Mouse (Mus musculus) embryonic facial prominence, embryonic 15.5 days (tissue): ENCODE data around the gene Mgrn1. TPM values are rescaled to one million over a fixed set of nuclear protein-coding genes. Genes with fewer than 3 reads are reported as not detected.
A peak's percentile ranks its signal among the peaks of the same experiment; 100 is the strongest.

Experiments used
- ATAC-seq: fragments of 200-750 bp; cut with Nextera tagmentation; 2 replicates; pipeline ENCODE4 v1.8.0; 2017; ENCODE audit warnings: low read depth, moderate TSS enrichment; ENCODE audit not compliant: insufficient number of reproducible peaks, low FRiP score, low TSS enrichment
- H3K27ac ChIP-seq: fragments of 300-500 bp; sonication (generic); replicated peaks from 2 replicates; pipeline ENCODE4 v1.5.1; 2015; ENCODE audit warnings: mild to moderate bottlenecking, inconsistent platforms
- H3K27me3 ChIP-seq: fragments of 300-500 bp; sonication (generic); 2 replicates; pipeline ENCODE4 v1.6.1; 2015; ENCODE audit warnings: inconsistent platforms
- H3K36me3 ChIP-seq: fragments of 300-500 bp; sonication (generic); 2 replicates; pipeline ENCODE4 v1.6.1; 2015; ENCODE audit warnings: mild to moderate bottlenecking, inconsistent platforms
- H3K4me1 ChIP-seq: fragments of 300-500 bp; sonication (generic); 2 replicates; pipeline ENCODE4 v1.6.1; 2015; ENCODE audit warnings: inconsistent platforms
- H3K4me2 ChIP-seq: fragments of 300-500 bp; sonication (generic); replicated peaks from 2 replicates; pipeline ENCODE4 v1.6.1; 2015; ENCODE audit warnings: mild to moderate bottlenecking, inconsistent platforms
- H3K4me3 ChIP-seq: fragments of 300-500 bp; sonication (generic); replicated peaks from 2 replicates; pipeline ENCODE4 v1.5.1; 2015; ENCODE audit warnings: mild to moderate bottlenecking, inconsistent platforms
- H3K9ac ChIP-seq: fragments of 300-500 bp; sonication (generic); 2 replicates; pipeline ENCODE4 v1.6.1; 2015; ENCODE audit warnings: inconsistent platforms
- H3K9me3 ChIP-seq: fragments of 300-500 bp; sonication (generic); replicated peaks from 2 replicates; pipeline ENCODE4 v1.6.1; 2016; ENCODE audit warnings: inconsistent platforms
- WGBS: fragments of 180-500 bp; shearing (Covaris S2); methylation state at CpG from one replicate; pipeline ENCODE4 v1.1.7; 2015; 5-methylcytosine and 5-hydroxymethylcytosine counted together
- polyA plus RNA-seq: library from polyadenylated mRNA; unstranded; fragments of >200 nt; fragmentation: Nextera tagmentation; extraction: Ambion mirVana; gene quantifications from 2 replicates; pipeline ENCODE4 v1.2.1, GENCODE M21; 2015

Gene Mgrn1
- polyA plus RNA-seq, 1 experiment from 2014 or later, result 87.0 TPM

DNA sequence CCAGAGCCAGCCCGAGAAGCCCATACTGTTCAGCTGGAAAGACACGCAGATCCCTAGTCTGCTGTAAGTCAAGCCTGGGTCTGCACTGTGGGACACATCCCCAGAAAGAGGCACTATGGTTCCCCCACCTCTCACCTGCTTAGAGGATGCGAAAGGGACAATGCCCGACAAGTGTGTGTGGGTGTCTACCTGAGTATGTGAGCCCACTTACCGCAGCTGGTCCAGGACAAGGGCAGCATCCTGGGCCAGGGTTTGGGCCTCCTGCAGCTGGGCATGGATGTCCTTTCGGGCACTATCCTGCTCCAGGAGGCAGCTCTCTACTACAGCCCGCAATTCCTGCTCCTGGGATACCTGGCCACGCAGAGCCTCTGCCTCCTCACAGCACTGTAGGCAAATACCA lies 56.8 kb downstream of the Mgrn1 start:
- Histone ChIP-seq H3K9ac (no peak overlapping the region), H3K4me2 (no peak overlapping the region), H3K4me3 (no peak overlapping the region), H3K27ac (no peak overlapping the region), H3K4me1 (peaks cover 20% of the 10 kb centered on the region), H3K9me3 (no peaks in the 10 kb centered on the region), H3K36me3 (peaks cover 74% of the 10 kb centered on the region), H3K27me3 (no peaks in the 10 kb centered on the region)
- no peak for ATAC-seq
- WGBS, result 91% methylated on average over 8 of the region's 8 CpGs

DNA sequence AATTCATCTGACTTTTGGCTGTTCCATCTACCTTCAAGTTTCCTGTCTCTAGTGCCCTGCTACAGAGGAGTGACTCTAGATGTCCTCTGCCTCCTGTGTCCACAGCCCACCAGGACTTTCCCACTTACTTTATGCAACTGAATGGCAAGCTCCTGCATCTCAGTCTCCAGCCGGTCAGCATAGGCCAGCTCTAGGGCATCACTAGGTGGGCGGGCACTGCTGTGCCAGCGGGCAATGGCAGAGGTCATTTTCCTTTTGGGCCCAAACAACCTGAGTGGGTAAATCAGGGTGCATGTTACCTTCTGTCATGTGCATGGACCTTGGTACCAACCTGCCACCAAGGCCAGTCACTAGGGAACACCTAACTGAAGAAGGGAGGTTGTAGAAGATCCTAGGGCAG lies 57.4 kb downstream of the Mgrn1 start:
- H3K27me3 ChIP-seq, result no peaks in the 10 kb centered on the region
- H3K9ac ChIP-seq, result no peak overlapping the region
- ATAC-seq, result no peak
- H3K27ac ChIP-seq, result no peak overlapping the region
- H3K4me3 ChIP-seq, result no peak overlapping the region
- 93% methylated on average over 3 of the region's 3 CpGs for WGBS
- H3K9me3 ChIP-seq, result no peaks in the 10 kb centered on the region
- H3K4me1 ChIP-seq, result peaks cover 17% of the 10 kb centered on the region
- H3K4me2 ChIP-seq, result no peak overlapping the region
- H3K36me3 ChIP-seq, result peaks cover 78% of the 10 kb centered on the region

DNA sequence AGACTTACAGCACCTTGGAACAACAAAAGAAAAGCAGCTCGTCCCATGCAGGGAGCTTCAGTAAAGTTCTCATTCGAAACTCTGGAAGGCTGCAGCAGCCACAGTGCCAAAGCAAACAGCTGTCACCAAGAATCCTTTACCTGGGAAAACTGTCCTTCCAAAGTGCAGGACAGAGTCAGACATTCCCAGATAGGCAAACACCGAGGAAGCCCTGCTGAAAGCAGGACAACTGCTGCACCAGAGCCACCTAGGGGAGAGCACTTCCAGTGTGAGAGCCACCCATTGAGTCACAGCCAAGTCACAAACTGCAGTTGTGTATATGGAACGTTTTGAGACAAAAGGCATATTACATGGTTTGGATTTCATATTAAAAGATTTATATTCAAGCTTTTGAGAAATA lies 59.4 kb downstream of the Mgrn1 start:
- Histone ChIP-seq H3K4me2 (no peak overlapping the region), H3K27me3 (no peaks in the 10 kb centered on the region), H3K4me3 (no peak overlapping the region), H3K27ac (no peak overlapping the region), H3K9me3 (no peaks in the 10 kb centered on the region), H3K4me1 (peaks cover 3% of the 10 kb centered on the region), H3K9ac (no peak overlapping the region), H3K36me3 (peaks cover 87% of the 10 kb centered on the region)
- WGBS, result 81% methylated on average over 4 of the region's 4 CpGs
- ATAC-seq, result no peak

DNA sequence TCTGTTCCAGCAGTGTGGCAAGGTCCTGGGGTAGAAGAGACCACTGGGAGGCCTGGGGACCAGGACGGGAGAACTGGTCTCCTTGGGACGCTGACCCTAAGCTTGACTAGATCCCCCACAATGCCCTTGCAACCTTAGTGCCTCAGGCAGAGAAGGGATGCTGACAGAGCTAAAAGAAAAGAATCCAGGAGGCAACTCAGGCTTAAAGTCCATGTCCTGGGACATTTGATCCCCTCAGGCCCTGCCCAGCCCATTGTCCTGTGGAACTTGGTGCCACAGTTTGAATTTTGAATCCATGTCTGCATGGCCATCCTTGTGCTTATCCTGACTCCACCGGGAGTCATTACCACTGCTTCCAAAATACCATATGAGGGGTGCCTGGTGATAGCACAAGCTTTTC lies 60.1 kb downstream of the Mgrn1 start:
- no peak for ATAC-seq
- no peaks in the 10 kb centered on the region for H3K9me3 ChIP-seq
- 88% methylated on average over 3 of the region's 3 CpGs for WGBS
- H3K9ac ChIP-seq, result no peak overlapping the region
- no peaks in the 10 kb centered on the region for H3K27me3 ChIP-seq
- H3K36me3 ChIP-seq, result peaks cover 87% of the 10 kb centered on the region
- no peak overlapping the region for H3K4me2 ChIP-seq
- H3K4me3 ChIP-seq, result no peak overlapping the region
- no peaks in the 10 kb centered on the region for H3K4me1 ChIP-seq
- no peak overlapping the region for H3K27ac ChIP-seq

DNA sequence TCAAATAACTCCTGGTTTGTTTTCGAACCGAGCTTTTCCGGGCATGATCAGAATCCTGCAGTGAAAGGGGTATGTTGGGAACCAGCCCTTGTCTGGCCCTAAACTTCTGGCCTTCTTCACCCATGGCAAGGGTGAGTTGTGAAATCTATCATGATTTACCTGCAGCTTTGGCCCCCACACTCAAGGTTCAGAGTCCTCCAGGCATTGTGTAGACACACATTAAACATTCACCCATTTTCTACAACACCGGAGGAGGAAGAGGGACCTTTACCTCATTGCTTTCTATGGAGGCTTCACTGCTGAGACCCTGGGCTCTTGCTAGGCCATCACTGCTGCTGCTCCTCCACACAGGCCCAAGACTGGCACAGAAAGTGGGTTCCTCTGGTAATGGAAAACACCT lies 61.3 kb downstream of the Mgrn1 start:
- Histone ChIP-seq H3K27ac (no peak overlapping the region), H3K9me3 (no peaks in the 10 kb centered on the region), H3K9ac (no peak overlapping the region), H3K27me3 (no peaks in the 10 kb centered on the region), H3K36me3 (peaks cover 85% of the 10 kb centered on the region), H3K4me2 (no peak overlapping the region), H3K4me1 (no peaks in the 10 kb centered on the region), H3K4me3 (no peak overlapping the region)
- WGBS, result 92% methylated on average over 4 of the region's 4 CpGs
- no peak for ATAC-seq

DNA sequence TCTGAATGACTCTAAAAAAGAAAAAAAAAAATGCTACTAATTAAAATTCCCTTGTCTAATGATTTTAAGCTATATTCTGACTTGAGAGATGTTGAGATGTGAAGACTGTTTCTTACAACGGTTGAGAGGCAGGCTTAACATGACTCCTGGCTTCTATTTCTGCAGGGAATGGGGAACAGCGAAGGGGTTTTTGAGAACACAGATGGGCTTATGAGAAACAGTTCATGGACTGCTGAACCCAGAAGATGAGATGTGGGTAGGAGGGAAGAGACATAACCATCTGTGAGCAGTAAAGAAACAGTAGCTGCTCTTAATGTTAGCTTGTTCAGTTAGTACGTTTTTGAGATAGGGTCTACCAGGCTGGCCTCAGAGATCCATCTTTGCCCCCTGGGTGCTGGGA lies 70.6 kb downstream of the Mgrn1 start:
- ATAC-seq, result no peak
- Histone ChIP-seq H3K4me3 (no peak overlapping the region), H3K9me3 (no peaks in the 10 kb centered on the region), H3K27ac (no peak overlapping the region), H3K4me1 (0 out of 2 replicates have a peak, but pooled peaks cover 2% of the 10 kb centered on the region), H3K36me3 (peaks cover 67% of the 10 kb centered on the region), H3K4me2 (no peak overlapping the region), H3K27me3 (no peaks in the 10 kb centered on the region), H3K9ac (no peak overlapping the region)
- WGBS, result 87% methylated on average over 3 of the region's 3 CpGs

DNA sequence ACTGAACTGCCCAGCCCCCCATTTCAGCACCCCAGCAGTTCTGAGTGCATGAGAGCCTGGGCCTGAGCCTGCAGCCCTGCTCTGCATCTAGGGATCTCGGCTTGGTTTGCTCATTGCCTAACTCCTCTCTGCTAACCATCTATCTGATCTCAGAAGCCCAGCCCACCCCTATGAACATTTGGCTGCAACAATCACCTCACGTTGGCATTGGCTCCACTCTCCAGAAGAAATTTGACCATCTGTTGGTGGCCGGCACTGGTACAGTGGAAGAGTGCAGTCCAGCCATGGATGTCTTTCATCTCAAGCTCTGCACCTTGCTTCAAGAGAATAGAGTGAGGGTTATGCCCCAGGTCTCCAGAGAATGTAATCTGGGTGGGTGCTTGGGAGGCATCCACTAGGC lies 71.4 kb downstream of the Mgrn1 start:
- Histone ChIP-seq H3K36me3 (peaks cover 59% of the 10 kb centered on the region), H3K4me1 (peaks cover 7% of the 10 kb centered on the region), H3K4me2 (no peak overlapping the region), H3K9ac (no peak overlapping the region), H3K9me3 (no peaks in the 10 kb centered on the region), H3K27ac (no peak overlapping the region), H3K27me3 (no peaks in the 10 kb centered on the region), H3K4me3 (no peak overlapping the region)
- WGBS, result 91% methylated on average over 3 of the region's 3 CpGs
- ATAC-seq, result no peak

DNA sequence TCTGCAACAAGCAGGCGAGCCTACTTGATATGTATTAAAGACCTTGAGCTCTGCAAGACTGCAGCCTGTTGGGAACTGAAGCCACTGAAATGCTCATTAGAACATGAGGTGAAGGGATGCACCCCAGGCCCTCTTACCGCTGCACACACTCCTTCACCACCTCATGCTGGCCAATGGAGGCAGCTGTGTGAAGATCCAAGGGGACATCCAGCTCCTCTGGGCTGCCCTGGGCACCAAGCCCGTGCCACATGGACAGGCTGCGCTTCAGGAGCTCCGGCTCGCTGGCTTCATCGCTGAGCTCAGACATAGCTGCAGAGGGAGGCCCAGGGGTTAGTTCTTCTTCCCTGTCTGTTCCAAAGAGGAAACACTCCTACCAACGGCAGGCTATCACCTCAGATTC lies 74.2 kb downstream of the Mgrn1 start:
- no peaks in the 10 kb centered on the region for H3K9me3 ChIP-seq
- H3K4me1 ChIP-seq, result peaks cover 22% of the 10 kb centered on the region
- no peak for ATAC-seq
- no peak overlapping the region for H3K27ac ChIP-seq
- no peak overlapping the region for H3K9ac ChIP-seq
- no peaks in the 10 kb centered on the region for H3K27me3 ChIP-seq
- H3K4me3 ChIP-seq, result no peak overlapping the region
- H3K4me2 ChIP-seq, result no peak overlapping the region
- 86% methylated on average over 8 of the region's 8 CpGs for WGBS
- peaks cover 31% of the 10 kb centered on the region for H3K36me3 ChIP-seq

DNA sequence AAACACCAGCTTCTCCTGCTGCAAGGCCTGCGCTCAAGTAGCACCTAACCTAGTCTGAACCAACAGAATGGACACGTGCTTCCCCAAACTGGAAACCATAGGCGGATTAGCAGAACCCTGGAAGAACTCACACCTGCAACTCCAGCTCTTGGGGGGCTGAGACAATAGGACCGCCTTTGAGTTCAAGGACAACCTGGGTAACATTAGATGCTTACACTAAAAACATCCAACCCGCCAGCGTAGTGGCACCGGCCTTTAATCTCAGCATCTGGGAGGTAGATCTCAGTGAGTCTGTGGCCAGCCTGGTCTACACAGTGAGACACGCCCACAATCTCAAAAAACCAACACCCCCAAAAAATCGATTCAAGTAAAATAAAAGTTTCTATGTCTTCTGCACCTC lies 77.3 kb downstream of the Mgrn1 start:
- H3K9ac ChIP-seq, result peak overlapping the region; percentile 90
- peak overlapping the region; percentile 85 for H3K4me3 ChIP-seq
- peaks cover 8% of the 10 kb centered on the region; the same call in 1 of the 2 replicates for H3K36me3 ChIP-seq
- H3K4me1 ChIP-seq, result peaks cover 24% of the 10 kb centered on the region
- H3K27me3 ChIP-seq, result no peaks in the 10 kb centered on the region
- ATAC-seq, result no peak
- no peaks in the 10 kb centered on the region for H3K9me3 ChIP-seq
- WGBS, result 37% methylated on average over 9 of the region's 9 CpGs
- no peak overlapping the region for H3K27ac ChIP-seq
- H3K4me2 ChIP-seq, result peak overlapping the region; percentile 71

DNA sequence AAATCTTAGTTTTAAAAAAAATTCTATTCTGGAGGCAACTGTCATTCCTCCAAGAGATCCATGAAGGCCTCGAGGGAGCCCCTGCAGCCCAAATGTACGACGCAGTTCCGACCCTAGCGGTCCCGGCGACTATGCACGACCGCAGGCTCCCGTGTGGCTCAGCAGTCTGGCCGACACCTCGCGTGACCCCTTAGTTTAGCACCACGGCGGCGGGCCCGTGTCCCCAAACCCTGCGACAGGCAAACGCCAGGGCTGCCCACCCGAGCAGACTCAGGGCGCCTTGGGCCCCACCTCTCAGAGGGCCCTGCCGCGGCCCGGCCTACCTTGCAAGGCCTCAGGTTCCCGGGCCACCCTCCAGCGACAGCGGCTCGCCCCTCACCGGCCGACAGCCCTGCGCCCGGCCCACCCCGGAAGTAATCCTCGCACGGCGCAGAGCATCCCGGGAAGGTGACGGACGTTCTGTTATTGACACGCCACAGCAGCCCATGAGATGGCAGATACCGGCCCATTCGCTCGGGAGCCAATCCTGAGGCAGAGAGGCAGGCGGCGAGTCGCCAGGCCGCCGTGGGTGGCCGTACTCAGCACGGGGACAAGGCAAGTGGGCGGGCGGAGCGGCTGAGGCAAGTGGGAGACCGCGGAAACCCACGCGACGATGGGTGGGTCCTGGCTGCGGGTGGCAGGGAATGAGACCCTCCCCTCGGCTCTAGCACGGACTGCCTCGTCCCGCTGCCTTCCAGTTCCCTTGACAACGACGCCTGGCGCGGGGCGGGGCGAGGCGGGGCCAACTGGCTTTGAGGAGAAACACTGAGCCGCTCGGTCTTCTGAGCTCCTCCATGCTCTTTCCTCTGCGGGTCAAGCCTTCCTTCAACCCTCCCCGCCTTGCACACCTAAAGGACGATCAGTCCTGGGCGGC lies 78.0 kb downstream of the Mgrn1 start, which contains the start of gene Anks3:
TSS of gene Anks3 (minus strand) at position 409 of the 913 bp plus-strand sequence.
- ATAC-seq, result peak; percentile 99
- Histone ChIP-seq H3K9me3 (no peaks in the 10 kb centered on the region), H3K4me1 (peaks cover 24% of the 10 kb centered on the region), H3K9ac (peak within 1 kb of the TSS; percentile 90), H3K4me2 (peak within 1 kb of the TSS; percentile 71), H3K27me3 (no peaks in the 10 kb centered on the region), H3K36me3 (peaks cover 8% of the 10 kb centered on the region; the same call in 1 of the 2 replicates), H3K4me3 (peak within 1 kb of the TSS; percentile 85), H3K27ac (peak within 1 kb of the TSS; percentile 79)
- under 1% methylated on average over 76 of the region's 76 CpGs for WGBS

DNA sequence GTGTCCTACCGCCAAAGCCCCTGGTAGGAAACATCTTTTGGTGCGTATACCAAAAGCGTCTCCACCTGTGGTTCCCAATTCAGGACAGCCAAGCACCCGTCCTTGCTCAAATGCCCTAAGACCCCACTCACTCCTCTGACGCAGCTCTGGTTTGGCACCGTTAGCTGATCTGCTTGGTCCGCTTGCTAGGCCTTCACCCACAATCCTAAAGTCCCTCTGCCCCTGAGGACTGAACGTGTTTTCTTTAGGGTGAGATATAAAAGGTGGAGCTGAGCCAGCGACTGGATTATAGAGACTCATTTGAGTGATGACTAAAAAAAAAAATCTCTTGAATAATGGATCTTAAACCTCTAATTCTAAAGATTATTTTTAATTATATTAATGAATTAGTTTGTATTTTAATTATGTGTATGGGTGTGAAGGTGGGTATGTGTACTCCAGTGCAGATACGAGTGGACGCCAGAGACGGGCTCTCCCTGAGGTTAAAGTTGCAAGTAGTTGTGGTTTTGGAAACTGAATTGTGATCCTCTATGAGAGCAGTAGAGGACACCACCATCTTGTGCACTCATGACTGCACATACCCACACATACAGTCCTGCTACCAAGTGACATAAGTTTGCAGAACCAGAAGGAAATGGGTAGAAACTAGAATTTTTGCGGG lies 78.8 kb downstream of the Mgrn1 start:
- Histone ChIP-seq H3K4me1 (peaks cover 23% of the 10 kb centered on the region), H3K9ac (peak overlapping the region; percentile 49)

More for the DNA sequence above, 78.8 kb downstream of the Mgrn1 start:
- peak overlapping the region; percentile 71 for H3K4me2 ChIP-seq
- H3K27ac ChIP-seq, result peak overlapping the region; percentile 68
- no peak for ATAC-seq
- H3K27me3 ChIP-seq, result no peaks in the 10 kb centered on the region
- 20% methylated on average over 13 of the region's 13 CpGs for WGBS
- no peaks in the 10 kb centered on the region for H3K36me3 ChIP-seq
- no peaks in the 10 kb centered on the region for H3K9me3 ChIP-seq
- H3K4me3 ChIP-seq, result peak overlapping the region; percentile 85
